Mouse (Mus musculus) liver, embryonic 14.5 days (tissue): ENCODE results near the gene Sipa1l3.

Experiments
- CTCF ChIP-seq: IDR thresholded peaks from 2 replicates; pipeline ENCODE4 v1.5.1; 2016; ENCODE audit warnings: antibody characterized with exemption, low read depth, control low read depth
- EP300 ChIP-seq: IDR thresholded peaks from 2 replicates; pipeline ENCODE4 v1.6.1; 2016; ENCODE audit warnings: antibody characterized with exemption, low read depth

DNA sequence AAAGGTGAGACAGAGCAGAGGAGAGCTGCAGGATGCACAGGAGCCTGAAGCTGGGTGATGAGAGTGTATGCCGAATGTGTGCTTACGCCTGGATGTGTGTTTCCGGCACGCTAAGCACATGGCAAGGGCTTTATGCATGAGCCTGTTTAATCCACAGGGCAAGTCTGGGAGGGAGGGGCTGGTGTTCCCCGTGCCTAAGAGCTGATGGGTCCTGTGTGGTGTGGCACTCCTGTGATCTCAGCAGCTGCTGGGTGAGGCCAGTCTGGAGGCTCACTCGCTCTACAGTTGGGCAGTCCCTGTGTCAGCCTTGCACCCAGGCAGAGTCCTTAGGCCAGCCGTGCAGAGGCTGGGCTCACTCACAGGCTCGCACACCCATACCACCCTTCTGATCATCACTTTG lies 108.0 kb downstream of the Sipa1l3 start:
- TF ChIP-seq EP300 = no peak
- TF ChIP-seq CTCF = no peak
